Mouse (Mus musculus): Measurements from ENCODE around the gene Dlgap1.
A peak's percentile ranks its signal among the peaks of the same experiment; 100 is the strongest.
"Not testable (repeated sequence)": the region's sequence is repeated elsewhere in the genome, so short reads cannot be mapped to it uniquely, and the experiment has no call there.

Dlgap1 gene

GRCm38 (mm10) chr17:70836820-70837219 lies 867.9 kb downstream of the Dlgap1 start:
- DNase-seq (ENCODE audit: low read depth, low spot score), result peak; percentile 38

GRCm38 (mm10) chr17:70837474-70837873 lies 868.6 kb downstream of the Dlgap1 start:
- DNase-seq (ENCODE audit: low read depth, low spot score), result not testable (repeated sequence)

GRCm38 (mm10) chr17:70838031-70838430 lies 869.2 kb downstream of the Dlgap1 start:
- peak; percentile 17 for DNase-seq (ENCODE audit: low read depth, low spot score)

- DNase-seq (ENCODE audit: low read depth, low spot score), result peak; percentile 23
Measured at GRCm38 (mm10) chr17:70838533-70838932, 869.7 kb downstream of the Dlgap1 start.

- DNase-seq (ENCODE audit: low read depth, low spot score), result no peak
Measured at GRCm38 (mm10) chr17:70843252-70843651, 874.4 kb downstream of the Dlgap1 start.

GRCm38 (mm10) chr17:70844971-70845370 lies 876.1 kb downstream of the Dlgap1 start:
- DNase-seq (ENCODE audit: low read depth, low spot score), result peak; percentile 49

GRCm38 (mm10) chr17:70845543-70845942 lies 876.7 kb downstream of the Dlgap1 start:
- DNase-seq (ENCODE audit: low read depth, low spot score), result peak; percentile 13

- DNase-seq (ENCODE audit: low read depth, low spot score), result peak; percentile 3
Measured at GRCm38 (mm10) chr17:70846111-70846644, 877.3 kb downstream of the Dlgap1 start.

GRCm38 (mm10) chr17:70847086-70847485 lies 878.2 kb downstream of the Dlgap1 start:
- peak; percentile 90 for DNase-seq (ENCODE audit: low read depth, low spot score)

- DNase-seq (ENCODE audit: low read depth, low spot score), result peak; percentile 58
Measured at GRCm38 (mm10) chr17:70847751-70848510, 879.1 kb downstream of the Dlgap1 start.

GRCm38 (mm10) chr17:70848511-70849398 lies 879.9 kb downstream of the Dlgap1 start:
- peak; percentile 95 for DNase-seq (ENCODE audit: low read depth, low spot score)

GRCm38 (mm10) chr17:70849399-70850232 lies 880.7 kb downstream of the Dlgap1 start:
- peak; percentile 89 for DNase-seq (ENCODE audit: low read depth, low spot score)

- DNase-seq (ENCODE audit: low read depth, low spot score), result peak; percentile 82
Measured at GRCm38 (mm10) chr17:70850233-70850995, 881.5 kb downstream of the Dlgap1 start.

- peak; percentile 92 for DNase-seq (ENCODE audit: low read depth, low spot score)
Measured at GRCm38 (mm10) chr17:70850996-70851991, 882.4 kb downstream of the Dlgap1 start.

- DNase-seq (ENCODE audit: low read depth, low spot score), result peak; percentile 60
Measured at GRCm38 (mm10) chr17:70852011-70852685, 883.3 kb downstream of the Dlgap1 start.

GRCm38 (mm10) chr17:70852686-70853386 lies 884.0 kb downstream of the Dlgap1 start:
- peak; percentile 85 for DNase-seq (ENCODE audit: low read depth, low spot score)

- DNase-seq (ENCODE audit: low read depth, low spot score), result peak; percentile 88
Measured at GRCm38 (mm10) chr17:70853436-70853905, 884.6 kb downstream of the Dlgap1 start, which contains the start of gene Tgif1. Gene Tgif1 (minus strand): TSS chr17:70853546.

- DNase-seq (ENCODE audit: low read depth, low spot score), result peak; percentile 65
Measured at GRCm38 (mm10) chr17:70854021-70854420, 885.1 kb downstream of the Dlgap1 start.

All from R1 (cell line).